Mouse (Mus musculus): Measurements from ENCODE around the gene Chsy1. TPM values are rescaled to one million over a fixed set of nuclear protein-coding genes. Genes with fewer than 3 reads are reported as not detected.

Gene Chsy1
- polyA plus RNA-seq, 1 experiment = 10.4 TPM

DNA sequence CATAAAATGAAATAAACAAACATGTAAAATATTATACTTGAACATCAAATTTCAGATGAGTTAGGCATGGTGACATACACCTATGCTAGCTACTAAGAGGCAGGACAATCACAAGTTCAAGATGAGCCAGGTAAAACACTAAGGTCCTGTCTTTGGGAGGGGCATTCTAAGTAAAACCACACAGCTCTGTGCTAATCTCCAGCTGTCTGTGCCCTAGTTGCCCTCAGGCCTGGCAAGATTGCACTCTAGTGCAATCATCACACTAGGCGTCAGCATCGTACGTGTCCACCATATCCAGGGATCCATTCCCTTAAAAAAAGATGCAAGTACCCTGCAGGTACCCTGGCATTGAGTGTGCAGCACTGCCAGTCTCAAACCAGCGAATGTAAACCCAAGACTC is 28.0 kb downstream of the Chsy1 start:
- no peak for DNase-seq (ENCODE audit: extremely low spot score in 1 of 2, low spot score in 1 of 2)

DNA sequence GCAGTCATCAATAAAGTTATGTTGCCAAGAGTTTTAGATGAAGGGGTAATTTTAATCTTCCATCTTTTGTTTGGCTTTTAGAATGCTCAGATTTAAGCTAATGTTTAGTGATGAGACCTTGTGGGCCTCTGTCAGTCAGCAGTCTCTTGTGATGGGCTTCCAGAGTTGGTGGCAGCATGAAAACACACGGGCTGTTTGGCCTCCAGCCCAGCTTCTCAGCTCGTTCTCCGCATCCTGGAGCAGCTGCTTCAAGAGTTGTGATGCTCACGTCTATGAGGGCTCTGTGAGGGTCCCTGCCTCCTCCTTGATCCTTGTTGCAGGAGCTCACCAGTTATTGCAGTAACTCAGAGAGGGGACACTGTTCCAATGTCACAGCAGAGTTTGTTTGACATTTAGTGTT is 29.0 kb downstream of the Chsy1 start:
- DNase-seq (ENCODE audit: extremely low spot score in 1 of 2, low spot score in 1 of 2) = no peak

DNA sequence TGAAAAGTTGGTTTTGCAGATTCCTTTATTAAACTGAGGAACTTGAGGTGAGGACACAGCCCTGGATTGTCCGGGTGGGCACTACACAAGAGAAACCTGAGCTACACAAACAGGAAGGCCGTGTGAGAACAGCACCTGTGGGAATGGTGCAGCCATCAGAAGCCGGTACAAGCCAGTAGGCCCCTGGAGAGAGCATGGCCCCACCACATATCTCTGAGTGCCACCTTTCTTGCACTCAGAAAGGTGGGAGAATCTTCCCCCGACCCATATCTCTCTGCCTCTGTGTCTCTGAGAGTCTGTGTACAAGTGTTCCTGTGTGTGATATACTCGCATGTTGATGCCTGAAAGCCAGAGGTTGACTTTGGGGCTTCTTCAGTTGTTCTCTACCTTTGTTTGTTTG is 29.6 kb downstream of the Chsy1 start:
- DNase-seq (ENCODE audit: extremely low spot score in 1 of 2, low spot score in 1 of 2) = no peak

DNA sequence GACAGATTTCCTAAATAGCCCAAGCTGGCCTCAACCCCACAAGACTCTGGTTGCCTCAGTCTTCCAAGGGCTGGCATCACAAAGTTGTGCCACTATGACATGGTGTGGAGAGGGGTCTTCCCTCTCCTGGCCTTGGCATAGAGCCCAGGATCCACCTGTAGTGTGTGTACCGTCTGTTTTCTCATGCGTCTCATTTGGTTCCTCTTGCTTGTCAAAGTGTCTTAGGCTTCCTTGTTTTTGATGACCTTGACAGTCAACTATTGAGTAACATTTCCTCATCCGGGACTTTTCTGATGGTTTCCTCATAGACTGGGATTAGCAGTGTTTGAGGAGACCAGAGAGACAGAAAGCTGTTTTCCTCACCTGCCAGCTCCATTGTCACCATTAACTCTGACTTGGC is 30.8 kb downstream of the Chsy1 start:
- DNase-seq (ENCODE audit: extremely low spot score in 1 of 2, low spot score in 1 of 2) = no peak

DNA sequence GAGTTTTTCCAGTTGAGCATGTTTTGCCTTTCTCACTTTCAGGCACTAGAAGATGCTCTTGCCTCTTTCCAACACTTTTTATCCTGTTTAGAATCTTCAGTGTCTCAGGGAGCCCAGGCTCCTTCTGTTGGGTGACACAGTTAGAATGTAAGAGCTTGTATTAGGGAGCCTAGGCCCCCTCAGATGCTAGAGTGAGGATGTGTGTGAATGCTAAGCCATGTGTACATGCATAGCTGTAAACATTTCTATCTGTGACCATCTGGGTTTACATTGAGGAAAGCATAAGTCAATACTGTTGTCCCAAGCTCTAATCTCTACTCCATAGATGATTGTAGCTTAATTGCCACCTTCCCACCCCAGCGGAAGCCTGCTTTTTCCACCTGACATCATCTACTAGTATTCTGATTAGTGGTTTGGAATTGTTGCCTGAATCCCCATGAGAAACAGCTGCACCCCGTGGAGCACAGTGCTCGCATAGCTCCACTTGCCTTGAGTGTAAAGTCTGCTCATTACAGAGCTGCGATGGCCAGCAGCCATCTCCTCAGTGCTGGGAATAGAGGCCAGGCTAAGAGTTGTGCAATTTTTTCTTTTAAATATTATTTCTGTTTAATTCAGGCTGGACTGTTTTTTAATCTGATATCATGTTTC is 31.7 kb downstream of the Chsy1 start:
- no peak for DNase-seq (ENCODE audit: extremely low spot score in 1 of 2, low spot score in 1 of 2)

DNA sequence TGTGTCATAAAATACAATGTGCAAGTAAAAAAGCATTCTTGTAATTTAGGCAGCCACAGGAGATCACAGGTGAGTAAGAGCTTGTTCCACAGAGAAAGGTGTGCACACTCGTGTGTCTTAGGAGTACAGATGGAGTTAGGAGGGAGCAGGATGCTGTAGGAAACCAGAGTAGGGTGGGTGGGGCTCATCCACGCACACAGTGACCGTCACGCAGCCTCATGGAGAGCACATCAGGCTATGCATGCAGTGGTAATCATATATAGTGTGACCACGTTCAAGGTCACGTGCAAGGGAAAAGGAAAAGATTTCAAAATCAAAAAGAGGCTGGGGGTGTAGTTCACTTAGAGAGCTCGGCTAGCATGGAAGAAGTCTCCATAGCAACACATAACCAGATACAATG is 33.2 kb downstream of the Chsy1 start:
- DNase-seq (ENCODE audit: extremely low spot score in 1 of 2, low spot score in 1 of 2) = no peak

DNA sequence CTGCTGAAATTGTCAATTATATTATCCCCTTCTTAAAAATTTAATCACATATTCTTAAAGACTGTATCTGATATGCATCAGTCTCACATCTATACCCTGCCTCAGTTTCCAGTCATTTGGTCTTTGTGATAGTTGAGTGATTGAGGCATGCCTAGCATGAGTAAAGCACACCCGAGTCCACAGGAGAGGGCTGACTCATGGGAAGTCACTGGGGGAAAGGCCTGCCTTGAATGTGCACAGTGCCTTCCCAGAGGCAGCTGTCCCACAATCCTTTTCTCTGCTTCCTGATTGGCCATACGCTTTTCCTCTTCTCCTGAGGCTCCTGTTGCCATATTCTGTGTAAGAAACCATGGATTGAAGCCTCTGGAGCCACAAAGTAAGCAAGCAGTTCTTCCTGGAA is 35.2 kb downstream of the Chsy1 start:
- DNase-seq (ENCODE audit: extremely low spot score in 1 of 2, low spot score in 1 of 2) = no peak

DNA sequence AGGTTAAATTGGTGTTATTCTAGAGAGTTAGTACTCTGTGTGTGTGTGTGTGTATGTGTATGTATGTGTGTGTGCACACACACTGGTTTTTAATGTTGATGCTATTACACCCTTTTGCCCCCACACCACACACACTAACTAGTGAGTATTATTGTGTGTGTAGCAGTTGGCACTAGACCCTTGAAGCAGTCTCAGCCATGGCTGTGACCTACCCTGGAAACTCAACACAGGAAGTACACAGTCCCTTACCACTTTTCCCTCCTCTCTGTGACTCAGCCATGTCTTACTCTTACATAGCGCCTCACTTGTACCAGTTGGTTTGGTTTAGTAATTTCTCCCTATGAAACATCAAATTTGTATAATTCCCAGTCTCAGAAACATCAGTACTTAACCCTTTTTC is 37.8 kb downstream of the Chsy1 start:
- no peak for DNase-seq (ENCODE audit: extremely low spot score in 1 of 2, low spot score in 1 of 2)

DNA sequence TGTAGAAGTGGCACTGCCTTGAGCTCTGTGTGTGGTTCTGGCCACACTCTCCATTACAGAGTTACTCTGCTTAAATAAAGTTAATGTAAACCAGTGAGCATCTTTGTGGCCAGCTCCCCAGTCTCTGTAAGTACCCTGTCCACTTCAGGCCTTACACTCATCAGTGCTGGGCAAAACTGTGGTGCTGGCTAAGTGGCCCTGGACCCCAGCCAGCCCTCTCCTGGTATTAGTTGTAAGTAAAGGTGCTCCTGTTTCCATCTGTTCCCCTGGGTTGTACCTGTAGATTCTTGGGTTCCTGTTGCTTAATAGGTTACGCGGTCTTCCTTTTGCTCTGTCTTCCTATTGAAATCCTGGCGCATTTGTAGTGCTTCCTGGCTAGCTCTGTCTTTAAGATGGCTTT is 38.5 kb downstream of the Chsy1 start:
- DNase-seq (ENCODE audit: extremely low spot score in 1 of 2, low spot score in 1 of 2) = no peak

DNA sequence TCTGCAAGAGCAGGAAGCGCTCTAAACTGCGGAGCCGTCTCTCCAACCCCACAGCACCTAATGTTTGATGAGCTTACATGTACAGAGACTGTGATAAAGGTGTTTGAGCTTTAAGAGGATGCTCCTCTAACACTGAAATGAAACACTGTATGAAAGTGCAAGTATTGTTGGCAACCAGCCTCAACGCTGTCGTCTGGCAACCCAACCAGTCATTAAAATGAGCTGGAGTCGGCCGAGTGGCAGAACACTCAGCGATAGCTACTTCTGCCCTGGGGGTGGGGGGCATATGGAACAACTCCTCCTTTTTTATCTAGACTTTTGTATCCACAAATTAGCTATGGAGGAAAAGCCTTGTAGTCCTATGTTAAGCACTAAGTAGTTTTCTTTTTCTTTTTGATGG is 40.2 kb downstream of the Chsy1 start:
- DNase-seq (ENCODE audit: extremely low spot score in 1 of 2, low spot score in 1 of 2) = no peak

DNA sequence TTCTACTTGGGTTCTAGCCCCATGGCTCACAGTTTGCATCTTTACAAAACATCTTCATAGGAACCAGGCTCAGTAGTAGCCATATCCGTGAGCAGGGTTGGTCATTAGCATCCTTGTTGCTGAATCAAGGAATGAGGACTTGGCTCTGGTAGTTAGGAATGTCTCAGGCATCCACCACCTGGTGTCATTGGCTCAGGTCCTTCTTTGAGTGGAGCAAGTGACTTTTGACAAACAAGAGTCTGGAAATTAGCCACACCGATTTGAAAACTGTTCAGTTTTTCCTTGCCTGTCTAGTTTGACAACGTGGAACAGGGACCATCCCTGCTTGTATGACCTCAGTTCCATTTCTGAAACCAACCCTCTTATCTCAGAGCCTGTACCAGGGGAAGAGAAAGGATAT is 41.1 kb downstream of the Chsy1 start:
- DNase-seq (ENCODE audit: extremely low spot score in 1 of 2, low spot score in 1 of 2) = no peak

DNA sequence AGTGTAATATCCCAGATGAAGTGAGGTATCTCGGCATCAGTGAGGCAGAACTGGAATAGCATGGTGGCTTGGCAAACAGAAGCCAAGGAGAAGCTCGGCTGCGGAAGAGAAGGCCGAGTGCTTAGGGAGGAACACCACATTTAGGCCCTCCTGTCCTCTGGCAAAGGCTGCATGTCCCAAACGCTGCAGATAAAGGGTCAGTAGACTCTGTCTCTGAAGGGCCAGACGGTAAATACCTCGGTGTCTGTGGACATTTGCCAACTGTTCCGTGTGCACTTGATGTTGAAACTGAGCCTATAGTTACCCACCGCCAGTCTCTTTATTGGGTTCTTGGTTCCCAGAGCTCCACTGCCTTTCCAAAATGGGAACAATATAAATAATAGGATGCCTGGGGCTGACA is 48.1 kb downstream of the Chsy1 start:
- no peak for DNase-seq (ENCODE audit: extremely low spot score in 1 of 2, low spot score in 1 of 2)

DNA sequence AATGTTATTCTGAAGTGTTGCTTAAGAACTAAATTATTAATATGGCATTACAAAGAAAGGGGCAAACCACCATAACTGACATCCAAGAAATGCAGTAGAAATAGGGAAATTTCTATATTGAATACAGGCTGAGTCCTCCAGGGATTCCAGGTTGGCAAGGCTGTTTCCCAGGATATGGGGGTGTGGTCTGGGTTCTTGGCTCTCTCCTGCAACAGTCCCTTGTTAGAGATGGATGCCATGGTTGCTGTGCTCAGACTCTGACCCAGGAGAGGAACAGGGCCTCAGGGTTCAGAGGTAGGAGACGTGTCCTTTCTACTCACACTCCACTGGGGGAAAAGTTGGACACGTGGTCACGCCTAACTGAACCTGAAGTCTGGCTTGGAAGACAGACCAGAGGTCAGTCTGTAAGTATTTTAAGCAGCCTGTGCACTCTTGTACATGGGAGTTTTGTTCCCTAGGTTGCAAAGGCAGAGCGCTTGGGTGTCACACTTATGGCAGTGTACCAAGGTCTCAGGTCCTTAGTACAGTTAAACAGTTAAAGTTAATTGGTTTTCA is 48.6 kb downstream of the Chsy1 start:
- DNase-seq (ENCODE audit: extremely low spot score in 1 of 2, low spot score in 1 of 2) = no peak

DNA sequence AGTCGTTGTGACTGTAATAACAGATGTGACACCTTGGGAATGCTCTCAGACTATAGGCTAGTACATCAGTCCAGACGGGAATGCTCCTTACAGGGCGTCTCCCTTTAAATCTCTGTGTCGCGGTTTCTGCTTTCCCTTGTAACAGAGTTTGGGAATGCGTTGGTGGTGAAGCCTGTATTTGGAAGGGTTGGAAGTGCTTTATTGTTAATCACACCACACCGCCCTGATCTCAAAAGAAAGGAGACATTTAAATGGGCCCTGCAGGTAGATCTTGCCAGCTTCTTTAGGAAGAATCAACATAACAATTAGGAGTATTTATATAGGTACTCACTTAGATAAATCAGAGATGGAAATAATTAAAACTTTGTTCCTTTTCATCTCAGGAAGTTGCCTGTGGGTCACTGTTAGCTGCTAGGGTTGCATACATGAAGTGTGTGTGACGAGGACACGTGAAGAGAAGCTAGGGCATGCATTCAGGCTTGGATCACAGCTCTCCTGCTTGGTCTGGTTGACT is 49.4 kb downstream of the Chsy1 start:
- no peak for DNase-seq (ENCODE audit: extremely low spot score in 1 of 2, low spot score in 1 of 2)

DNA sequence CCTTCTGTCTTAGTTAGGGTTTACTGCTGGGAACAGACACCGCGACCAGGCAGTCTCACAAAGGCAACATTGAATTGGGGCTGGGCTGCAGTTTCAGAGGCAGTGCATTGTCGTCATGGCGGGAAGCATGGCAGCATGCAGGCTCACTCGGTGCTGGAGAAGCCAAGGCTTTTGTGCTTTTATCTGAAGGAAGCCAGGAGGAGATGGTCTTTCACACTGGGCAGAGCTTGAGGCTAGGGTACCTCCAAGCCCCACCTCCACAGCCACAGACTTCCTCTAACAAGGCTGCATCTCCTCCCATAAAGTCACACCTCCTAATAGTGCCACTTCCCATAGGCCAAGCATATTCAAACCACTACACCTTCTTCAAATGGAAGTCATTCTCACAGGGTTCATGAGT is 50.6 kb downstream of the Chsy1 start:
- no peak for DNase-seq (ENCODE audit: extremely low spot score in 1 of 2, low spot score in 1 of 2)

DNA sequence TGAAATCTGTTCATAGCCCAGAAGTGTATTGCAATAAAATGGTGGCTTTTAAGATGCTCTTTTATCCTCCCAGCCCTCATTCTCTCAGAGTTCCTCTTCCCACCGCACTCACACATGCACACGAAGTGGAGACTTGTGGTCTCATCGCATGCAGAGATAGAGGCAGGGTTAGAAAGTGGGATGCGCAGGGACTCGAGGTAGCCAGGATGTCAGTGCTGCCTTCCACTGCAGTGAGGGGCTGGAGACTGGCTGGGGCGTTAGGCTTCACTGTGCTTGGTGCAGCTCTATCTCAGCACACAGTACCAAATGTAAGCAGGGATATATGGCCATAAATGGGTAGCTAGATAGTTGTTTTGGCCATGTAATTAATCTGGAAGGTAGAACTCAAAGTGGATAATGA is 52.5 kb downstream of the Chsy1 start:
- DNase-seq (ENCODE audit: extremely low spot score in 1 of 2, low spot score in 1 of 2) = no peak

DNA sequence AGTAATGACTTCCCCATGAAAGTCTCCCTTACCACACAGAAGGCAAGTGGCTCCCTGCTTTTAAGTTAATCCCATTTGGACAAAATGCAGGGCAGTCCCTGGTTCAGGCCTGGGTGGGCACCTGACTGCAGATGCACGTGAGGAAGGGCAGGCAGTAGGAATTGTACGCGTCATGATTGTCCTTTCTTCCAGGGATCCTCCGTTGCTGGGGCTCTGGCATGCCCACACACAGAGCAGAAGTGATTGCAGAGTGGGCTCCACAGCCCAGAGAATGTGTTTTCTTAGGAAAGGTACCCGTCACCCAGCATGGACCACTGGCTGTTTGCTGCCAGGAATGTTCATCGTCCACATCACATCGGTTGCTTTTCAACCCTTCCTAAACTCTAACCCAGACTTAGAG is 53.2 kb downstream of the Chsy1 start:
- no peak for DNase-seq (ENCODE audit: extremely low spot score in 1 of 2, low spot score in 1 of 2)

DNA sequence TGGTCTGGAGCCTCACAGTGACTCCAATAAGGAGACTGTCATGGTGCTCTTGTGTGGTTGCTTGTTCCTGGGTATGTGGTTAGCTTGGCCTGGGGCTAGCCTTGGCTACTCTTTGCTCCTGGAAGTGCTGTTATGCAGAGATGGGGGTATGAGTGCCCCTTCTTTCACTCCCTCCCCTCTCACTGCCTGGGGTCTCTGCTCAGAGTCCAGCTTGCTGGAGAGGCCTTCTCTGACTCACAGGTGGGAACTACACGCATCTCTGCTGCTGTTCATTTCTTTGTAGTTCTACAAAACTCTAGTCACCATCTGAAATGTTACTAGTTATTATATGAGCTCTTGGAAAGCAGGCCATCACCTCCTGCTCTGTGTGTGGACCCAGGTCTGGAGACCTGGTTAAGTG is 53.7 kb downstream of the Chsy1 start:
- no peak for DNase-seq (ENCODE audit: extremely low spot score in 1 of 2, low spot score in 1 of 2)

DNA sequence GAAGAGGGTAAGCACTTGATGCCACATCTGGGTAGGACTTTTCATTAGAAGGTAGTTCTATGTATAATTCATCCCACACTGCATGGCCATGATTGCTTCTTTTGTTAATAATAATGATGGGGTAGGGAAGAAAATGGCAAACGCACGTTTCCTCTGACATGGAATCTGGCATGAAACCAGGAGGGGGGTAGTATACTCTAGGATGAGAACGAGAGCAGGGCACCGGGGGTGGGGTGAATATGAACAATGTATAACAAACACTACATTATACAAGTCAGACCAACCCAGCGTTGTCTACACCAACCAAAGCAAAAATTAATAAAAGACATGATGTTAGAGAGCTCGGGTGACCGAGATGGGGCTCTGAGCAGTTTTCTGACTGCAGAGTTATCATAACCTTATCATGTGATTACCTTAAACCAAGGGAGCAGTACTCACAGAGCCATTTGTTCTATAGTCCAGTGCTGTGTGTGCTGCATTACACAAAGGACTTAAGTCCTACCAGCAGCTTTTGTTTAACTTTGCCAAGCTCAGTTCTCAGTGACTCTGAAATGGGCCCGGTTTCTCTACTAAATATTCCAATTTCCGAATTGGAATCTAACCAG is 55.2 kb downstream of the Chsy1 start:
- no peak for DNase-seq (ENCODE audit: extremely low spot score in 1 of 2, low spot score in 1 of 2)

DNA sequence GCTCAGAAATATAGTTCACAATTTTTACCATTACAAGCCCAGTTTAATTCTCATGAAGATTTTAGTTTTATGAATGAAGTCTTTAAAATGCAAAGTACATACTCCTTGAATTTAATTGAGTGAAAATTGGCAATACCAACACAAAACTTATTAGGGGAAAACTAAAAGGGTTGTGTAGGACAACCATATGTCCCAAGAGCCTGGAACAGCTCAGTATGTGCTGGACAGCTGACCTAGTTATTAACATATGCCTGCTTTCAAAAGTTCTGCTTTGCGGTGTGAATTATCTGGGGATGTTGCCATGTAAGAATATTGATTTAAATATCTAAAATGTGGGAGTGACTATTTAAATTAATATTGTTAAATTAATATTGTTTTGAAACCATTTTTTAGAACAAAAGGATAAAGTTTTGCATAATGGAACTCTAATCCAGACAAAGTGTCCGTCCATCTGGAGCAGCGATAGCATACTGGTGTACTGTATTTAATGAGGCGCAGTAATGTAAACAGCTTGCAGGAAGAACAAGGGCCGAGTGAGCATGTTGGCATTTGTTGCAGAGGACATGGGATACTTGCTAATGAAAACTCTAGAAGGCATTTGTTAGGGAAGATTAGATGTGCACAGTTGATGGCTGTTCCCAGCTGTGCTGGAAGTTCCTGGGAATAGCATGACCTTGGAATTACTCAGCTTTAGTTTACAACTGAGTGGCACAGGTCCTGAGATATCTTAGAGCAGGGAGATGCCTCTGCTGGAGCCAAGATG is 55.9 kb downstream of the Chsy1 start:
- no peak for DNase-seq (ENCODE audit: extremely low spot score in 1 of 2, low spot score in 1 of 2)

DNA sequence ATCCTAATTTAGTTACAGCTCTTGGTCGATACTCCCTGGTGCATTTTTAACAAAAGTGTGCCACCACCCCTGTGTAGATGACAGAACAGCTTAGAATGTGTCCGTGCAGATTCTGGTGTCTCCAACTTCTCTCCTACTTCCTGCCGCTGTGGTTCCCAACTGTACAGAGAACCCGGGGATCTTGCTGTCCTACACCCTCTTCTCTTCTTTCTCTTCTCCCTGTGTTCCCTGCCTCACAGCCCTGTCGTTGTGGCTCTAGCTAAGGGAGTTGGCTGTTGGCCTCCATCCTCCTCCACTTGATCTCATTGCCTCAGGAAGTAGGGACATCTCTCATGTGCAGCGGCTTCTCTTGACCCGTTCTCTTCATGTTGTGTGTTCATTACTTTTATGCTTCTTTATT is 59.6 kb downstream of the Chsy1 start:
- no peak for DNase-seq (ENCODE audit: extremely low spot score in 1 of 2, low spot score in 1 of 2)

DNA sequence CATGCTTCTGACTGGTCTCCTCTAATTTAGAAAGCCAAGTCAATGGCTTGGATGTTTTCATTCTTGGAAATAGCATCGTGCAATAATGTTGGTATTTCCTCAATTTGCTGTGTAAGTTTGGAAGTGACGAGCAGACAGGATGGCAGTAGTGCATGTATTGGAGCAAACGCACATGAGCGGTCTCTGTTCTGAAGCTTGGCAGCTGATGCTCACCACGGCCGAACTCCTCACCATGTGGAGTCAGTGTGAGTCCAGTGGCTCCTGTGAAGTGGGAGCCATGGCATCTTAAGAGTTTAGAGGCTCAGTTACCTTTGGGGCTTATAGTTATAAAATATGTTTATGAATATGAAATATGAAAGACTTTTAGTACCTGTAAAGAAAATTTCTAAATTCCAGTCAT is 60.2 kb downstream of the Chsy1 start:
- DNase-seq (ENCODE audit: extremely low spot score in 1 of 2, low spot score in 1 of 2) = no peak
